Mouse (Mus musculus) CH12.LX (cell line): Measurements from ENCODE around the gene Zc3h12c. TPM values are rescaled to one million over a fixed set of nuclear protein-coding genes. Genes with fewer than 3 reads are reported as not detected.

Source experiments
- DNase-seq: peaks from one replicate; pipeline ENCODE4 v3.0.0-alpha.2; 2013; ENCODE audit errors: extremely low read depth
- H3K27ac ChIP-seq: 2 replicates; pipeline ENCODE4 v1.5.1; 2012; ENCODE audit warnings: low read depth, mild to moderate bottlenecking, control low read depth, moderate library complexity; ENCODE audit not compliant: insufficient read depth
- H3K27me3 ChIP-seq: replicated peaks from 2 replicates; pipeline ENCODE3; 2012; ENCODE audit warnings: inconsistent platforms
- H3K36me3 ChIP-seq, 2 experiments: replicated peaks in 1 of 2; 2 replicates each; pipeline versions ENCODE3 to v1.6.1; 2012; ENCODE audit warnings: inconsistent platforms in 1 of 2, low read length in 1 of 2, mild to moderate bottlenecking in 1 of 2, mixed read lengths in 1 of 2, moderate library complexity in 1 of 2; ENCODE audit not compliant: control insufficient read depth in 1 of 2, insufficient read depth in 1 of 2
- H3K4me1 ChIP-seq, 2 experiments: 2 replicates each; pipeline ENCODE4 v1.6.1; 2012; ENCODE audit warnings: inconsistent platforms in 1 of 2, moderate library complexity in 1 of 2; ENCODE audit not compliant: insufficient read depth in 2 of 2, control insufficient read depth in 1 of 2
- H3K4me2 ChIP-seq: 2 replicates; pipeline ENCODE4 v1.6.1; 2012; ENCODE audit warnings: low read depth, mild to moderate bottlenecking, control low read depth; ENCODE audit not compliant: poor library complexity, insufficient read depth, severe bottlenecking
- H3K4me3 ChIP-seq, 3 experiments: fragments of 150-350 bp in 1 of 3; sonication (generic) in 1 of 3; replicated peaks in 1 of 3; 2 replicates each; pipeline versions ENCODE3 to v1.5.1; 2011 to 2012; ENCODE audit warnings: low read depth in 2 of 3, low read length in 2 of 3, mild to moderate bottlenecking in 2 of 3, moderate library complexity in 2 of 3, control low read depth in 1 of 3, improper control_type of control experiment in 1 of 3, inconsistent platforms in 1 of 3, mixed read lengths in 1 of 3; ENCODE audit not compliant: poor library complexity in 1 of 3
- H3K79me2 ChIP-seq: replicated peaks from 2 replicates; pipeline ENCODE4 v1.6.1; 2012; ENCODE audit warnings: mild to moderate bottlenecking, moderate library complexity; ENCODE audit not compliant: control insufficient read depth, poor library complexity, insufficient read depth, severe bottlenecking; ENCODE audit errors: extremely low read depth
- H3K9ac ChIP-seq: 2 replicates; pipeline ENCODE4 v1.6.1; 2012; ENCODE audit warnings: low read depth, mild to moderate bottlenecking, control low read depth, moderate library complexity; ENCODE audit not compliant: insufficient read depth
- H3K9me3 ChIP-seq: replicated peaks from 2 replicates; pipeline ENCODE3; 2012; ENCODE audit warnings: low read length, inconsistent platforms, mixed read lengths
- BHLHE40 ChIP-seq: IDR thresholded peaks from 2 replicates; pipeline ENCODE4 v1.6.1; 2011; ENCODE audit warnings: mild to moderate bottlenecking, low read depth, low read length, improper control_type of control experiment
- CHD1 ChIP-seq: IDR thresholded peaks from 2 replicates; pipeline ENCODE4 v1.6.1; 2012; ENCODE audit warnings: low read depth, low read length, improper control_type of control experiment, inconsistent platforms
- CHD2 ChIP-seq: IDR thresholded peaks from 2 replicates; pipeline ENCODE4 v1.6.1; 2011; ENCODE audit warnings: low read length, improper control_type of control experiment
- CTCF ChIP-seq, 2 experiments: IDR thresholded peaks in 1 of 2; conservative IDR thresholded peaks in 1 of 2; 2 replicates each; pipeline ENCODE4 v1.5.1; 2011 to 2012; ENCODE audit warnings: low read depth in 2 of 2, low read length in 2 of 2, improper control_type of control experiment in 1 of 2, inconsistent platforms in 1 of 2, mild to moderate bottlenecking in 1 of 2, moderate library complexity in 1 of 2
- E2F4 ChIP-seq: IDR thresholded peaks from 2 replicates; pipeline ENCODE4 v1.6.1; 2011; ENCODE audit warnings: low read depth, low read length, improper control_type of control experiment; ENCODE audit not compliant: insufficient replicate concordance
- EP300 ChIP-seq: IDR thresholded peaks from 2 replicates; pipeline ENCODE4 v1.6.1; 2011; ENCODE audit warnings: low read length, improper control_type of control experiment
- GABPA ChIP-seq: IDR thresholded peaks from 2 replicates; pipeline ENCODE4 v1.6.1; 2012; ENCODE audit warnings: low read depth, low read length, improper control_type of control experiment, inconsistent platforms; ENCODE audit not compliant: insufficient replicate concordance
- IRF4 ChIP-seq: IDR thresholded peaks from 2 replicates; pipeline ENCODE4 v1.6.1; 2014; ENCODE audit warnings: low read depth, mild to moderate bottlenecking, inconsistent platforms, low read length, improper control_type of control experiment
- KAT2A ChIP-seq: IDR thresholded peaks from 2 replicates; pipeline ENCODE4 v1.6.1; 2012; ENCODE audit warnings: low read length, improper control_type of control experiment, inconsistent platforms; ENCODE audit not compliant: insufficient replicate concordance
- MAFK ChIP-seq: IDR thresholded peaks from 2 replicates; pipeline ENCODE4 v1.6.1; 2011; ENCODE audit warnings: low read length, improper control_type of control experiment; ENCODE audit not compliant: insufficient replicate concordance
- MEF2A ChIP-seq: IDR thresholded peaks from 2 replicates; pipeline ENCODE4 v1.6.1; 2014; ENCODE audit warnings: low read depth, mild to moderate bottlenecking, inconsistent platforms, low read length, improper control_type of control experiment, borderline replicate concordance
- MXI1 ChIP-seq: IDR thresholded peaks from 2 replicates; pipeline ENCODE4 v1.6.1; 2011; ENCODE audit warnings: mild to moderate bottlenecking, low read depth, low read length, improper control_type of control experiment
- NELFE ChIP-seq: IDR thresholded peaks from 2 replicates; pipeline ENCODE4 v1.6.1; 2011; ENCODE audit warnings: low read depth, low read length, improper control_type of control experiment
- NRF1 ChIP-seq: IDR thresholded peaks from 2 replicates; pipeline ENCODE4 v1.6.1; 2014; ENCODE audit warnings: low read depth, mild to moderate bottlenecking, inconsistent platforms, low read length, improper control_type of control experiment, moderate library complexity
- PAX5 ChIP-seq: IDR thresholded peaks from 2 replicates; pipeline ENCODE4 v1.6.1; 2012; ENCODE audit warnings: low read length, inconsistent platforms, mixed read lengths
- POLR2A ChIP-seq: IDR thresholded peaks from 2 replicates; pipeline ENCODE4 v1.6.1; 2011; ENCODE audit warnings: low read depth, mild to moderate bottlenecking, improper control_type of control experiment, low read length
- POLR2AphosphoS2 ChIP-seq: IDR thresholded peaks from 2 replicates; pipeline ENCODE4 v1.6.1; 2011; ENCODE audit warnings: low read depth, low read length, improper control_type of control experiment
- RAD21 ChIP-seq: IDR thresholded peaks from 2 replicates; pipeline ENCODE4 v1.6.1; 2011; ENCODE audit warnings: low read depth, mild to moderate bottlenecking, low read length, improper control_type of control experiment, moderate library complexity
- RCOR1 ChIP-seq: conservative IDR thresholded peaks from 2 replicates; pipeline ENCODE4 v1.6.1; 2012; ENCODE audit warnings: low read depth, mild to moderate bottlenecking, inconsistent platforms, low read length, improper control_type of control experiment
- SIN3A ChIP-seq: IDR thresholded peaks from 2 replicates; pipeline ENCODE4 v1.6.1; 2012; ENCODE audit warnings: low read length, improper control_type of control experiment, inconsistent platforms
- TBP ChIP-seq: conservative IDR thresholded peaks from 2 replicates; pipeline ENCODE4 v1.6.1; 2011; ENCODE audit warnings: low read depth, low read length, improper control_type of control experiment
- UBTF ChIP-seq: IDR thresholded peaks from 2 replicates; pipeline ENCODE4 v1.6.1; 2012; ENCODE audit warnings: low read depth, mild to moderate bottlenecking, inconsistent platforms, low read length, improper control_type of control experiment, moderate library complexity
- USF2 ChIP-seq: conservative IDR thresholded peaks from 2 replicates; pipeline ENCODE4 v1.6.1; 2011; ENCODE audit warnings: low read depth, low read length, improper control_type of control experiment
- dilution Hi-C: fragments of 300-500 bp; cut with MboI; formaldehyde crosslinking; loops from 2 replicates; pipeline ENCODE4 v1.14.3; 2020; ENCODE audit warnings: low sequenced_read_pairs; ENCODE audit not compliant: extremely low pct_unique_long_range_greater_than_20kb, extremely low pct_ligation_motif_present
- in situ Hi-C: fragments of 300-500 bp; cut with MboI; formaldehyde crosslinking; loops from 3 replicates; pipeline ENCODE4 v1.14.3; 2019; ENCODE audit warnings: low sequenced_read_pairs, low pct_ligation_motif_present, low pct_unique_long_range_greater_than_20kb, mixed read lengths
- polyA plus RNA-seq: library from polyadenylated mRNA; unstranded; fragments of >175 nt; gene quantifications from 2 replicates; pipeline ENCODE4 v1.2.1, GENCODE M21; 2012; ENCODE audit warnings: low read depth; ENCODE audit not compliant: insufficient read length
- total RNA-seq, 2 experiments: library from RNA; depleted of rRNA; stranded (reverse); fragments of 300-350 nt in 1 of 2; fragments of >200 nt in 1 of 2; gene quantifications; 2 replicates each; pipeline ENCODE4 v1.2.3; 2012 to 2014

Gene Zc3h12c
- total and polyA plus RNA-seq, 3 experiments = 11.2 to 36.1 (median 21.7) TPM

DNA sequence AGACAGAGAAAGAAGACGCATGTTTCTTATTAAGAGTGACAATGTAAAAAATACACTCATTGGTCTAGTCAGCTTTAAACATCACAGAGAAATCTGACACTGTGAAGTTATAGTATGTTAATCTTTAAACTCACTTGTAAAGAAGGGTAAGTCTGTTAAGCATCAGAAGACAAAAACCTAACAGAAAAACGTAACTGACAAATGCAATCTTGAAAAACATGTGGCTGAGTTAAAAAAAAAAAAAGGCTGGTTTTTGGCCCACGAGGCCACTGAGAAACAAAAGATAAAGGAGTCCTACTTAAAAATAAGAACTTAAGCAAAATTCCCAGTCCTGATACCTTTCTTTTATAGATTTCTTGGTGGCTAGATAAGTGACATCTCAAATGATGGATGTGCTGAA, 57.6 kb downstream of the Zc3h12c start:
- dilution Hi-C loops (no loop called here), in situ Hi-C loops (no loop called here)
- Histone ChIP-seq H3K27ac (no peak overlapping the region), H3K4me1 (peaks cover 0 to 14% of the 10 kb centered on the region in 2 experiments; a peak in 2 of 4 replicates), H3K9me3 (no peaks in the 10 kb centered on the region), H3K9ac (no peak overlapping the region), H3K27me3 (no peaks in the 10 kb centered on the region), H3K4me2 (no peak overlapping the region), H3K36me3 (peaks cover 25 to 49% of the 10 kb centered on the region in 2 experiments), H3K4me3 (no peak overlapping the region), H3K79me2 (no peaks in the 10 kb centered on the region; the same call in 1 of the 2 replicates)
- DNase-seq = no peak
- TF ChIP-seq KAT2A (no peak), MEF2A (no peak), GABPA (no peak), BHLHE40 (no peak), IRF4 (no peak), TBP (no peak)

DNA sequence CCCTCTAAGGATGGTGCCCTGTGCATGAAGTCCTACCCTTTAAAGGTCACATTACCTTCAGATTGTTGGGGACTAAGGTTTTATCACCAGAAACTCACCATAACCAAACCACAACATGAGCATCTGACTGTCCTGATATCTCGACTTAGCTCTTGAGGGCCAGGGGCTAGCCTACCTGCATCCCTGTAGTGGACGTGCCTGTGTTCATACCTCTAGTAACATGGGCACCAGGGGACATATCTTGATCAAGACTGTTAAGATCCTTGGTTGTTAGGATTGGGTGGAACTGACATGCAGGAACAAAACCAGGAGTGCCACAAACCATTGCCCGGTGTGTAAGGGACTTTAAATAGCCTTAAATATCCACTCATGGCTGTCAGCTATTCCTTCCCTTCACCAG, 61.2 kb downstream of the Zc3h12c start:
- no peak overlapping the region for H3K4me3 ChIP-seq
- H3K36me3 ChIP-seq = peaks cover 8 to 18% of the 10 kb centered on the region in 2 experiments
- no peak overlapping the region for H3K4me2 ChIP-seq
- dilution Hi-C loops = no loop called here
- H3K4me1 ChIP-seq = peaks cover 8 to 28% of the 10 kb centered on the region in 2 experiments
- DNase-seq = no peak
- H3K9me3 ChIP-seq = no peaks in the 10 kb centered on the region
- H3K27me3 ChIP-seq = no peaks in the 10 kb centered on the region
- TF ChIP-seq MAFK (no peak), POLR2AphosphoS2 (0 out of 2 replicates have a peak, but pooled peaks have one; percentile 63), UBTF (no peak)
- H3K9ac ChIP-seq = no peak overlapping the region
- no peaks in the 10 kb centered on the region for H3K79me2 ChIP-seq
- in situ Hi-C loops = loop anchor here (10.0 kb wide), 1 partner anchor 178 kb away; no protein-coding TSS in a partner anchor
- H3K27ac ChIP-seq = no peak overlapping the region

- Histone ChIP-seq H3K9ac (no peak overlapping the region), H3K4me2 (no peak overlapping the region), H3K4me3 (no peak overlapping the region), H3K4me1 (peaks cover 13 to 39% of the 10 kb centered on the region in 2 experiments), H3K36me3 (peaks cover 2 to 5% of the 10 kb centered on the region in 2 experiments), H3K27ac (no peak overlapping the region), H3K9me3 (no peaks in the 10 kb centered on the region), H3K79me2 (no peaks in the 10 kb centered on the region), H3K27me3 (no peaks in the 10 kb centered on the region)
- TF ChIP-seq E2F4 = no peak
- TF ChIP-seq GABPA = no peak
- TF ChIP-seq CHD1 = no peak
- no peak for TF ChIP-seq KAT2A
- TF ChIP-seq RAD21 = no peak
- no peak for TF ChIP-seq CTCF (conservative IDR thresholded peaks at IDR 0.05 in 1 of 2, IDR thresholded peaks at IDR 0.05 in 1 of 2; ENCODE audit: low read depth in 2 of 2, low read length in 2 of 2)
- TF ChIP-seq NELFE = no peak
- no peak for TF ChIP-seq MXI1
- TF ChIP-seq MEF2A = no peak
- TF ChIP-seq RCOR1 = no peak
- TF ChIP-seq CHD2 = no peak
- TF ChIP-seq PAX5 = no peak
- TF ChIP-seq USF2 = no peak
- no peak for TF ChIP-seq POLR2A
- TF ChIP-seq NRF1 = no peak
- no peak for TF ChIP-seq SIN3A
- no peak for TF ChIP-seq EP300
- TF ChIP-seq BHLHE40 = no peak
- no peak for DNase-seq
- dilution Hi-C loops = no loop called here
- in situ Hi-C loops = loop anchor here (10.0 kb wide), 1 partner anchor 179 kb away; no protein-coding TSS in a partner anchor
Measured at GRCm38 (mm10) chr9:52105423-52105822, 62.9 kb downstream of the Zc3h12c start.
